Mouse (Mus musculus) lung, embryonic 14.5 days (tissue): ENCODE measurements around the gene Reep3. TPM values are rescaled to one million over a fixed set of nuclear protein-coding genes. Genes with fewer than 3 reads are reported as not detected.

Experiments
- ATAC-seq: fragments of 200-750 bp; cut with Nextera tagmentation; 2 replicates; pipeline ENCODE4 v1.8.0; 2017; ENCODE audit warnings: mild to moderate bottlenecking, moderate TSS enrichment, moderate library complexity; ENCODE audit not compliant: insufficient read depth
- DNase-seq: peaks from one replicate; pipeline ENCODE4 v3.0.0-alpha.2; 2015
- H3K27ac ChIP-seq: fragments of 300-500 bp; sonication (generic); 2 replicates; pipeline ENCODE4 v1.5.1; 2014; ENCODE audit warnings: low read depth, mild to moderate bottlenecking, moderate library complexity
- H3K27me3 ChIP-seq: fragments of 300-500 bp; sonication (generic); 2 replicates; pipeline ENCODE4 v1.6.1; 2014; ENCODE audit warnings: low read length, control low read depth; ENCODE audit not compliant: insufficient read depth
- H3K36me3 ChIP-seq: fragments of 300-500 bp; sonication (generic); 2 replicates; pipeline ENCODE4 v1.6.1; 2014; ENCODE audit warnings: control low read depth; ENCODE audit not compliant: insufficient read depth
- H3K4me1 ChIP-seq: fragments of 300-500 bp; sonication (generic); 2 replicates; pipeline ENCODE4 v1.6.1; 2014; ENCODE audit warnings: antibody characterized with exemption, control low read depth; ENCODE audit not compliant: insufficient read depth
- H3K4me2 ChIP-seq: fragments of 300-500 bp; sonication (generic); 2 replicates; pipeline ENCODE4 v1.6.1; 2014; ENCODE audit warnings: mild to moderate bottlenecking
- H3K4me3 ChIP-seq: fragments of 300-500 bp; sonication (generic); 2 replicates; pipeline ENCODE4 v1.5.1; 2014; ENCODE audit warnings: low read depth, low read length
- H3K9ac ChIP-seq: fragments of 300-500 bp; sonication (generic); 2 replicates; pipeline ENCODE4 v1.6.1; 2014
- H3K9me3 ChIP-seq: fragments of 300-500 bp; sonication (generic); 2 replicates; pipeline ENCODE4 v1.6.1; 2016; ENCODE audit warnings: low read depth, low read length, control low read depth
- CTCF ChIP-seq: IDR thresholded peaks from 2 replicates; pipeline ENCODE4 v1.5.1; 2016; ENCODE audit warnings: antibody characterized with exemption, low read depth
- WGBS: fragments of 180-500 bp; shearing (Covaris S2); extraction: QIAGEN DNeasy Blood & Tissue Kit; methylation state at CpG from one replicate; pipeline ENCODE4 v1.1.7; 2014; 5-methylcytosine and 5-hydroxymethylcytosine counted together
- polyA plus RNA-seq: library from polyadenylated mRNA; unstranded; fragments of >200 nt; fragmentation: Nextera tagmentation; extraction: Ambion mirVana; gene quantifications from 2 replicates; pipeline ENCODE4 v1.2.1, GENCODE M21; 2014

Reep3 gene
- polyA plus RNA-seq, 1 experiment from 2014 or later: 31.7 TPM

- Histone ChIP-seq H3K36me3 (0 out of 2 replicates have a peak, but pooled peaks cover 3% of the 10 kb centered on the region), H3K9ac (no peak overlapping the region), H3K27ac (no peak overlapping the region), H3K9me3 (no peaks in the 10 kb centered on the region), H3K4me3 (no peak overlapping the region), H3K27me3 (no peaks in the 10 kb centered on the region), H3K4me2 (no peak overlapping the region), H3K4me1 (peaks cover 9% of the 10 kb centered on the region)
- no peak for DNase-seq
- 73% methylated on average over 14 of the region's 14 CpGs for WGBS
- no peak for TF ChIP-seq CTCF
- ATAC-seq: no peak
Observed at GRCm38 (mm10) chr10:67111044-67111798, 14.5 kb upstream of the Reep3 start.

GRCm38 (mm10) chr10:67109635-67110034 lies 12.9 kb upstream of the Reep3 start:
- 83% methylated on average over 5 of the region's 5 CpGs for WGBS
- Histone ChIP-seq H3K36me3 (0 out of 2 replicates have a peak, but pooled peaks cover 3% of the 10 kb centered on the region), H3K9ac (no peak overlapping the region), H3K27ac (no peak overlapping the region), H3K4me3 (no peak overlapping the region), H3K9me3 (no peaks in the 10 kb centered on the region), H3K27me3 (no peaks in the 10 kb centered on the region), H3K4me1 (peaks cover 10% of the 10 kb centered on the region), H3K4me2 (no peak overlapping the region)
- no peak for TF ChIP-seq CTCF
- ATAC-seq: no peak
- no peak for DNase-seq

- H3K4me3 ChIP-seq: no peak overlapping the region
- no peaks in the 10 kb centered on the region for H3K9me3 ChIP-seq
- 0 out of 2 replicates have a peak, but pooled peaks cover 3% of the 10 kb centered on the region for H3K36me3 ChIP-seq
- no peak overlapping the region for H3K4me2 ChIP-seq
- peaks cover 23% of the 10 kb centered on the region for H3K4me1 ChIP-seq
- peak; percentile 48 for DNase-seq
- no peak for TF ChIP-seq CTCF
- H3K9ac ChIP-seq: no peak overlapping the region
- no peaks in the 10 kb centered on the region for H3K27me3 ChIP-seq
- WGBS: 53% methylated on average over 9 of the region's 9 CpGs
- ATAC-seq: no peak
- no peak overlapping the region for H3K27ac ChIP-seq
Observed at GRCm38 (mm10) chr10:67108096-67108495, 11.4 kb upstream of the Reep3 start.

- Histone ChIP-seq H3K9me3 (no peaks in the 10 kb centered on the region), H3K4me2 (no peak overlapping the region), H3K9ac (no peak overlapping the region), H3K4me1 (peaks cover 28% of the 10 kb centered on the region), H3K27me3 (no peaks in the 10 kb centered on the region), H3K27ac (no peak overlapping the region), H3K36me3 (0 out of 2 replicates have a peak, but pooled peaks cover 3% of the 10 kb centered on the region), H3K4me3 (no peak overlapping the region)
- ATAC-seq (no peak), DNase-seq (no peak)
- no peak for TF ChIP-seq CTCF
- WGBS: 58% methylated on average over 9 of the region's 9 CpGs
Observed at GRCm38 (mm10) chr10:67107017-67107761, 10.4 kb upstream of the Reep3 start.

- no peak for TF ChIP-seq CTCF
- DNase-seq: no peak
- H3K36me3 ChIP-seq: 0 out of 2 replicates have a peak, but pooled peaks cover 3% of the 10 kb centered on the region
- H3K4me2 ChIP-seq: no peak overlapping the region
- H3K9me3 ChIP-seq: no peaks in the 10 kb centered on the region
- H3K27ac ChIP-seq: no peak overlapping the region
- no peak for ATAC-seq
- no peak overlapping the region for H3K9ac ChIP-seq
- H3K4me3 ChIP-seq: no peak overlapping the region
- H3K4me1 ChIP-seq: peaks cover 32% of the 10 kb centered on the region
- no peaks in the 10 kb centered on the region for H3K27me3 ChIP-seq
- 63% methylated on average over 6 of the region's 6 CpGs for WGBS
Observed at GRCm38 (mm10) chr10:67106400-67106799, 9.7 kb upstream of the Reep3 start.

GRCm38 (mm10) chr10:67105331-67106217 lies 8.8 kb upstream of the Reep3 start:
- Histone ChIP-seq H3K4me3 (no peak overlapping the region), H3K27me3 (no peaks in the 10 kb centered on the region), H3K4me1 (peaks cover 32% of the 10 kb centered on the region), H3K36me3 (0 out of 2 replicates have a peak, but pooled peaks cover 3% of the 10 kb centered on the region), H3K9ac (no peak overlapping the region), H3K9me3 (no peaks in the 10 kb centered on the region), H3K27ac (no peak overlapping the region), H3K4me2 (no peak overlapping the region)
- WGBS: 57% methylated on average over 18 of the region's 19 CpGs
- ATAC-seq (no peak), DNase-seq (no peak)
- no peak for TF ChIP-seq CTCF
